ENCODE assay signal across 11 mouse cellular contexts in genomic region chr1:29731930-29732329, GRCm38 (mm10).
DNase-seq lines count a peak whose midpoint lies in the region; ATAC-seq lines count a peak whose summit lies in the region.
"Had no signal": no experiment of that assay in that cellular context is flagged by ENCODE, and none has a peak within 500 bp of the region (broad histone marks: within the 10 kb centered on the region; RNA-seq: fewer than 3 reads in every experiment).

No protein-coding gene starts in this region.

- 33% methylated on average over 2 of the region's 2 CpGs for WGBS in kidney, embryonic 15.5 days
- 36% methylated on average over 2 of the region's 2 CpGs for WGBS in limb, embryonic 13.5 days

- no peaks in the 10 kb centered on the region for H3K4me1 ChIP-seq in kidney, embryonic 15.5 days
- H3K4me1 ChIP-seq in limb, embryonic 13.5 days: no peaks in the 10 kb centered on the region; the same call in 1 of the 2 replicates
- H3K4me1 ChIP-seq: forebrain, embryonic 13.5 days had no signal

- no peak overlapping the region for H3K4me3 ChIP-seq in kidney, embryonic 15.5 days (replicated peaks)
- no peak overlapping the region for H3K4me3 ChIP-seq in limb, embryonic 13.5 days
- H3K4me3 ChIP-seq: forebrain, embryonic 13.5 days had no signal

- H3K36me3 ChIP-seq in kidney, embryonic 15.5 days: no peaks in the 10 kb centered on the region
- no peaks in the 10 kb centered on the region for H3K36me3 ChIP-seq in limb, embryonic 13.5 days

- ATAC-seq in cerebellum, adult (ENCODE audit: insufficient number of reproducible peaks, low FRiP score, low TSS enrichment): no peak
- ATAC-seq in kidney, embryonic 15.5 days (replicated peaks; ENCODE audit: low FRiP score): peak; percentile 60; the same call in 1 of the 2 replicates
- peak; percentile 71; the same call in 1 of the 2 replicates for ATAC-seq in limb, embryonic 13.5 days (ENCODE audit: low FRiP score, low read depth)
- ATAC-seq in granulocyte monocyte progenitor cell, adult 5-6 weeks (replicated peaks; ENCODE audit: poor library complexity, severe bottlenecking): no peak
- no peak for ATAC-seq in CD4-positive, CD25-positive, alpha-beta regulatory T cell, adult 4 months
- ATAC-seq: forebrain, embryonic 13.5 days; Patski had no signal

- peak; percentile 2 for DNase-seq in cerebellum, adult 18-20 months
- no peak for DNase-seq in kidney, adult 18-20 months
- peak; percentile 72 for DNase-seq in adrenal gland, postnatal 10 days
- DNase-seq: cerebellum, adult 11-12 months had no signal

- no peak overlapping the region for H3K9ac ChIP-seq in kidney, embryonic 15.5 days
- H3K9ac ChIP-seq in limb, embryonic 13.5 days: no peak overlapping the region
- H3K9ac ChIP-seq: forebrain, embryonic 13.5 days had no signal

- H3K4me2 ChIP-seq in kidney, embryonic 15.5 days: no peak overlapping the region
- H3K4me2 ChIP-seq in limb, embryonic 13.5 days (replicated peaks): no peak overlapping the region
- H3K4me2 ChIP-seq: forebrain, embryonic 13.5 days had no signal

- no peaks in the 10 kb centered on the region for H3K9me3 ChIP-seq in kidney, embryonic 15.5 days (replicated peaks)
- no peaks in the 10 kb centered on the region for H3K9me3 ChIP-seq in limb, embryonic 13.5 days
- H3K9me3 ChIP-seq: forebrain, embryonic 13.5 days had no signal

- H3K27ac ChIP-seq in kidney, embryonic 15.5 days: no peak overlapping the region
- H3K27ac ChIP-seq in limb, embryonic 13.5 days: no peak overlapping the region
- H3K27ac ChIP-seq: forebrain, embryonic 13.5 days had no signal

- H3K27me3 ChIP-seq in kidney, embryonic 15.5 days: no peaks in the 10 kb centered on the region
- no peaks in the 10 kb centered on the region for H3K27me3 ChIP-seq in limb, embryonic 13.5 days
- H3K27me3 ChIP-seq: forebrain, embryonic 13.5 days; Patski had no signal

Comparison
In these comparisons a context has a peak if more than half of its experiments do, and no peak if none do; other contexts are left out.
1. ATAC-seq: peak in kidney, embryonic 15.5 days (single experiment) and limb, embryonic 13.5 days (single experiment); none in cerebellum, adult (single experiment), granulocyte monocyte progenitor cell, adult 5-6 weeks (single experiment) and CD4-positive, CD25-positive, alpha-beta regulatory T cell, adult 4 months (single experiment).